Mouse (Mus musculus): ENCODE data around the gene Pcolce2.

The Pcolce2 gene

GRCm38 (mm10) chr9:95708943-95709342 is 71.5 kb downstream of the Pcolce2 start:
- no peak for DNase-seq (ENCODE audit: low spot score in 2 of 2)

GRCm38 (mm10) chr9:95712574-95712973 is 75.2 kb downstream of the Pcolce2 start:
- DNase-seq (ENCODE audit: low spot score in 2 of 2) = no peak

- no peak for DNase-seq (ENCODE audit: low spot score in 2 of 2)
Observed at GRCm38 (mm10) chr9:95736238-95736637, 98.8 kb downstream of the Pcolce2 start.

GRCm38 (mm10) chr9:95744845-95745613 is 107.6 kb downstream of the Pcolce2 start:
- DNase-seq (ENCODE audit: low spot score in 2 of 2) = no peak

- no peak for DNase-seq (ENCODE audit: low spot score in 2 of 2)
Observed at GRCm38 (mm10) chr9:95747298-95747697, 109.9 kb downstream of the Pcolce2 start.
